Mouse (Mus musculus) hindbrain, embryonic 10.5 days (tissue): ENCODE measurements at regions not wholly inside any gene's neighbourhood (a gene's known extent, or its start where the extent isn't known, plus 50 kb on each side); places are given as distances from the start of the nearest gene placed in this dataset.
"Not testable (repeated sequence)": the region's sequence is repeated elsewhere in the genome, so short reads cannot be mapped to it uniquely, and the experiment has no call there.

ENCODE experiments used
- DNase-seq: peaks from one replicate; pipeline ENCODE4 v3.0.0-alpha.2; 2017; ENCODE audit warnings: low spot score
- H3K27ac ChIP-seq: fragments of 300-500 bp; sonication (generic); 2 replicates; pipeline ENCODE4 v1.5.1; 2016; ENCODE audit warnings: mild to moderate bottlenecking, moderate library complexity
- H3K27me3 ChIP-seq: fragments of 300-500 bp; sonication (generic); 2 replicates; pipeline ENCODE4 v1.6.1; 2016; ENCODE audit warnings: mild to moderate bottlenecking; ENCODE audit not compliant: poor library complexity, insufficient read depth, severe bottlenecking
- H3K36me3 ChIP-seq: fragments of 300-500 bp; sonication (generic); 2 replicates; pipeline ENCODE4 v1.6.1; 2016; ENCODE audit warnings: mild to moderate bottlenecking, moderate library complexity
- H3K4me1 ChIP-seq: fragments of 300-500 bp; sonication (generic); replicated peaks from 2 replicates; pipeline ENCODE4 v1.6.1; 2016; ENCODE audit warnings: mild to moderate bottlenecking
- H3K4me3 ChIP-seq: fragments of 300-500 bp; sonication (generic); 2 replicates; pipeline ENCODE4 v1.5.1; 2016; ENCODE audit warnings: mild to moderate bottlenecking, moderate library complexity
- H3K9me3 ChIP-seq: fragments of 300-500 bp; sonication (generic); 2 replicates; pipeline ENCODE4 v1.6.1; 2016; ENCODE audit warnings: mild to moderate bottlenecking, moderate library complexity
- WGBS: fragments of 180-500 bp; shearing (Covaris S2); methylation state at CpG from one replicate; pipeline ENCODE4 v1.1.7; 2016; 5-methylcytosine and 5-hydroxymethylcytosine counted together

GRCm38 (mm10) chr1:176615673-176616072 lies 198.2 kb downstream of the Cep170 start:
- H3K4me3 ChIP-seq, result no peak overlapping the region
- no peaks in the 10 kb centered on the region for H3K36me3 ChIP-seq
- DNase-seq, result no peak
- no peaks in the 10 kb centered on the region for H3K27me3 ChIP-seq
- H3K9me3 ChIP-seq, result no peaks in the 10 kb centered on the region
- 69% methylated on average over 2 of the region's 2 CpGs for WGBS
- no peak overlapping the region for H3K27ac ChIP-seq
- H3K4me1 ChIP-seq, result no peaks in the 10 kb centered on the region

GRCm38 (mm10) chr1:176594312-176594711 lies 219.6 kb downstream of the Cep170 start:
- Histone ChIP-seq H3K9me3 (no peaks in the 10 kb centered on the region), H3K4me1 (no peaks in the 10 kb centered on the region), H3K27me3 (no peaks in the 10 kb centered on the region), H3K36me3 (no peaks in the 10 kb centered on the region), H3K4me3 (no peak overlapping the region), H3K27ac (no peak overlapping the region)
- 83% methylated on average over 2 of the region's 2 CpGs for WGBS
- DNase-seq, result no peak

GRCm38 (mm10) chr1:176588144-176588543 lies 225.7 kb downstream of the Cep170 start:
- Histone ChIP-seq H3K4me1 (no peaks in the 10 kb centered on the region), H3K36me3 (no peaks in the 10 kb centered on the region), H3K9me3 (peaks cover 12% of the 10 kb centered on the region), H3K27ac (no peak overlapping the region), H3K4me3 (no peak overlapping the region), H3K27me3 (no peaks in the 10 kb centered on the region)
- no peak for DNase-seq
- WGBS, result 54% methylated on average over 2 of the region's 2 CpGs

GRCm38 (mm10) chr1:176573703-176574102 lies 240.2 kb downstream of the Cep170 start:
- Histone ChIP-seq H3K4me3 (no peak overlapping the region), H3K9me3 (no peaks in the 10 kb centered on the region), H3K36me3 (no peaks in the 10 kb centered on the region), H3K27ac (no peak overlapping the region), H3K4me1 (peaks cover 7% of the 10 kb centered on the region), H3K27me3 (no peaks in the 10 kb centered on the region)
- DNase-seq, result no peak
- WGBS, result 35% methylated on average over 1 of the region's 1 CpGs

- no peaks in the 10 kb centered on the region for H3K36me3 ChIP-seq
- H3K27me3 ChIP-seq, result no peaks in the 10 kb centered on the region
- no peaks in the 10 kb centered on the region for H3K9me3 ChIP-seq
- 88% methylated on average over 11 of the region's 11 CpGs for WGBS
- H3K4me3 ChIP-seq, result no peak overlapping the region
- no peak for DNase-seq
- no peaks in the 10 kb centered on the region for H3K4me1 ChIP-seq
- no peak overlapping the region for H3K27ac ChIP-seq
Observed at GRCm38 (mm10) chr1:176558457-176559415, 255.1 kb downstream of the Cep170 start.

GRCm38 (mm10) chr1:176534417-176534816 lies 259.3 kb upstream of the Pld5 start:
- Histone ChIP-seq H3K36me3 (no peaks in the 10 kb centered on the region), H3K4me3 (no peak overlapping the region), H3K27ac (no peak overlapping the region), H3K27me3 (no peaks in the 10 kb centered on the region), H3K9me3 (no peaks in the 10 kb centered on the region), H3K4me1 (0 out of 2 replicates have a peak, but pooled peaks cover 2% of the 10 kb centered on the region)
- WGBS, result 87% methylated on average over 4 of the region's 4 CpGs
- DNase-seq, result no peak

- Histone ChIP-seq H3K27me3 (no peaks in the 10 kb centered on the region), H3K9me3 (no peaks in the 10 kb centered on the region), H3K4me1 (0 out of 2 replicates have a peak, but pooled peaks cover 3% of the 10 kb centered on the region), H3K27ac (no peak overlapping the region), H3K4me3 (no peak overlapping the region), H3K36me3 (no peaks in the 10 kb centered on the region)
- no peak for DNase-seq
- 79% methylated on average over 2 of the region's 2 CpGs for WGBS
Observed at GRCm38 (mm10) chr1:176529037-176529436, 253.9 kb upstream of the Pld5 start.

GRCm38 (mm10) chr1:176511467-176511866 lies 236.4 kb upstream of the Pld5 start:
- Histone ChIP-seq H3K27me3 (no peaks in the 10 kb centered on the region), H3K9me3 (no peaks in the 10 kb centered on the region), H3K4me1 (no peaks in the 10 kb centered on the region), H3K27ac (no peak overlapping the region), H3K36me3 (no peaks in the 10 kb centered on the region), H3K4me3 (no peak overlapping the region)
- 83% methylated on average over 3 of the region's 3 CpGs for WGBS
- no peak for DNase-seq

- Histone ChIP-seq H3K4me1 (no peaks in the 10 kb centered on the region), H3K27me3 (no peaks in the 10 kb centered on the region), H3K36me3 (no peaks in the 10 kb centered on the region), H3K9me3 (no peaks in the 10 kb centered on the region), H3K4me3 (no peak overlapping the region), H3K27ac (no peak overlapping the region)
- WGBS, result 72% methylated on average over 3 of the region's 3 CpGs
- no peak for DNase-seq
Observed at GRCm38 (mm10) chr1:176505441-176505840, 230.3 kb upstream of the Pld5 start.

GRCm38 (mm10) chr1:176504731-176505130 lies 229.6 kb upstream of the Pld5 start:
- not testable (repeated sequence) for H3K4me1 ChIP-seq, H3K36me3 ChIP-seq, H3K9me3 ChIP-seq, H3K27me3 ChIP-seq, DNase-seq, H3K4me3 ChIP-seq, H3K27ac ChIP-seq
- 79% methylated on average over 6 of the region's 6 CpGs for WGBS

- Histone ChIP-seq H3K4me3 (no peak overlapping the region), H3K27ac (no peak overlapping the region), H3K36me3 (no peaks in the 10 kb centered on the region), H3K9me3 (no peaks in the 10 kb centered on the region), H3K27me3 (no peaks in the 10 kb centered on the region), H3K4me1 (no peaks in the 10 kb centered on the region)
- 90% methylated on average over 6 of the region's 6 CpGs for WGBS
- no peak for DNase-seq
Observed at GRCm38 (mm10) chr1:176499010-176499650, 224.0 kb upstream of the Pld5 start.

GRCm38 (mm10) chr1:176468560-176468959 lies 193.4 kb upstream of the Pld5 start:
- H3K4me1 ChIP-seq, result no peaks in the 10 kb centered on the region
- H3K27ac ChIP-seq, result no peak overlapping the region
- H3K9me3 ChIP-seq, result no peaks in the 10 kb centered on the region
- H3K27me3 ChIP-seq, result no peaks in the 10 kb centered on the region
- DNase-seq, result no peak
- no peaks in the 10 kb centered on the region for H3K36me3 ChIP-seq
- 91% methylated on average over 1 of the region's 1 CpGs for WGBS
- H3K4me3 ChIP-seq, result no peak overlapping the region

GRCm38 (mm10) chr1:176462125-176462524 lies 187.0 kb upstream of the Pld5 start:
- Histone ChIP-seq H3K27me3 (no peaks in the 10 kb centered on the region), H3K36me3 (no peaks in the 10 kb centered on the region), H3K27ac (no peak overlapping the region), H3K4me1 (no peaks in the 10 kb centered on the region), H3K4me3 (no peak overlapping the region), H3K9me3 (no peaks in the 10 kb centered on the region)
- no peak for DNase-seq
- 86% methylated on average over 5 of the region's 5 CpGs for WGBS
